Mouse (Mus musculus) lung, postnatal 0 days (tissue): ENCODE data around the gene Gtdc1. TPM values are rescaled to one million over a fixed set of nuclear protein-coding genes. Genes with fewer than 3 reads are reported as not detected.

Source experiments
- ATAC-seq: fragments of 200-750 bp; cut with Nextera tagmentation; 2 replicates; pipeline ENCODE4 v1.8.0; 2017; ENCODE audit warnings: moderate library complexity
- DNase-seq: peaks from one replicate; pipeline ENCODE4 v3.0.0-alpha.2; 2016; ENCODE audit warnings: low spot score
- H3K27ac ChIP-seq: fragments of 300-500 bp; sonication (generic); 2 replicates; pipeline ENCODE4 v1.5.1; 2014; ENCODE audit warnings: antibody characterized with exemption, mild to moderate bottlenecking, low read length, mixed read lengths
- H3K27me3 ChIP-seq: fragments of 300-500 bp; sonication (generic); replicated peaks from 2 replicates; pipeline ENCODE4 v1.6.1; 2014; ENCODE audit warnings: low read length, mixed read lengths; ENCODE audit not compliant: insufficient read depth
- H3K36me3 ChIP-seq: fragments of 300-500 bp; sonication (generic); 2 replicates; pipeline ENCODE4 v1.6.1; 2014; ENCODE audit warnings: low read length, mixed read lengths; ENCODE audit not compliant: insufficient read depth
- H3K4me1 ChIP-seq: fragments of 300-500 bp; sonication (generic); 2 replicates; pipeline ENCODE4 v1.6.1; 2014; ENCODE audit warnings: antibody characterized with exemption, low read depth, low read length, mixed read lengths; ENCODE audit not compliant: insufficient read depth
- H3K4me2 ChIP-seq: fragments of 300-500 bp; sonication (generic); replicated peaks from 2 replicates; pipeline ENCODE4 v1.6.1; 2014; ENCODE audit warnings: low read depth, mild to moderate bottlenecking, low read length, moderate library complexity, mixed read lengths
- H3K4me3 ChIP-seq: fragments of 300-500 bp; sonication (generic); 2 replicates; pipeline ENCODE4 v1.5.1; 2014; ENCODE audit warnings: low read depth, low read length
- H3K9ac ChIP-seq: fragments of 300-500 bp; sonication (generic); replicated peaks from 2 replicates; pipeline ENCODE4 v1.6.1; 2014; ENCODE audit warnings: low read depth, mild to moderate bottlenecking
- H3K9me3 ChIP-seq: fragments of 300-500 bp; sonication (generic); 2 replicates; pipeline ENCODE4 v1.6.1; 2016; ENCODE audit warnings: low read length, mixed read lengths
- CTCF ChIP-seq: IDR thresholded peaks from 2 replicates; pipeline ENCODE4 v1.5.1; 2016; ENCODE audit warnings: antibody characterized with exemption, mild to moderate bottlenecking
- EP300 ChIP-seq: IDR thresholded peaks from 2 replicates; pipeline ENCODE4 v1.6.1; 2016; ENCODE audit warnings: antibody characterized with exemption, mild to moderate bottlenecking, control low read depth
- WGBS: fragments of 180-500 bp; shearing (Covaris S2); extraction: QIAGEN DNeasy Blood & Tissue Kit; methylation state at CpG from one replicate; pipeline ENCODE4 v1.1.7; 2014; 5-methylcytosine and 5-hydroxymethylcytosine counted together
- polyA plus RNA-seq: library from polyadenylated mRNA; unstranded; fragments of >200 nt; fragmentation: Nextera tagmentation; extraction: Ambion mirVana; gene quantifications from 2 replicates; pipeline ENCODE4 v1.2.1, GENCODE M21; 2015

The Gtdc1 gene
- polyA plus RNA-seq, 1 experiment from 2014 or later, result 10.0 TPM

DNA sequence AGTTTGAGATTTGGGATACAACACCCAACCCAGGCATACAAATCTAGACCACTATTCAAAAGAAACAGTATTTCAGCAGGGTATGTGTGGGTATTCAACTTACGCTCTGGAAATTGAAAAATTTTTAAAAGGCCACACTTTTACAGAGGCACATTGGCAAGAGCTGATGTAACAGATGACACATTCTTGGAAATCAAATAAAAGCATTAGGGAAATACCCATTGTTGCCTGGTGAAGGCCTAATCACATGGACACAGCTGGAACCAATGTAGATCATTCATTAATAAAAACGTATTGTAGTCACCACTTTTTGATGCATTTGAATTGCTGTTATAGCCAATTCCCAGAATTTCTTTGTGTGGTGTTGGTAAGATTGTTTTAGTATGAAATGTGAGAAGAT, 73.0 kb downstream of the Gtdc1 start:
- no peak for DNase-seq
- H3K4me3 ChIP-seq, result no peak overlapping the region
- H3K4me1 ChIP-seq, result no peaks in the 10 kb centered on the region
- TF ChIP-seq EP300, result no peak
- TF ChIP-seq CTCF, result no peak
- H3K27ac ChIP-seq, result no peak overlapping the region
- H3K9ac ChIP-seq, result no peak overlapping the region
- H3K9me3 ChIP-seq, result no peaks in the 10 kb centered on the region
- H3K27me3 ChIP-seq, result no peaks in the 10 kb centered on the region
- no peak for ATAC-seq
- no peaks in the 10 kb centered on the region for H3K36me3 ChIP-seq
- 87% methylated on average over 2 of the region's 2 CpGs for WGBS
- H3K4me2 ChIP-seq, result no peak overlapping the region

DNA sequence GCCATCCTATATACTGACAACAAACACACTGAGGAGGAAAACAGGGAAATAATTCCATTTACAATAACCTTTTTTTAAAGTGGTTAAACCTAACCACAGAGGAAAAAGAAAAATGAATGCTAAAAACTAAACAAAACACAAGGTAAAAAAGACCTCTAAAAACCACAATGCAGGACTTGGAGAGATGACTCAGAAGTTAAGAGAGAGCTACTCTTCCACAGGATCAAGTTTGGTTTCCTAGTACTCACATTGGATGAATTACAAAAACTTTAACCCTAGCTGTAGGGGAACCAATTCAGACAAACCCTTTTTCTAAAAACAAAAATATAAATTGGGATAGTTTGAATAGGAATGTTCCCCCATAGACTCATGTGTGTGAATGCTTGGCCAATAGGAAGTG, 77.8 kb downstream of the Gtdc1 start:
- Histone ChIP-seq H3K9ac (no peak overlapping the region), H3K9me3 (no peaks in the 10 kb centered on the region), H3K27ac (no peak overlapping the region), H3K4me3 (no peak overlapping the region), H3K36me3 (no peaks in the 10 kb centered on the region), H3K4me1 (no peaks in the 10 kb centered on the region), H3K27me3 (no peaks in the 10 kb centered on the region), H3K4me2 (no peak overlapping the region)
- no peak for DNase-seq
- TF ChIP-seq EP300 (no peak), CTCF (no peak)
- ATAC-seq, result no peak

- no peak for ATAC-seq
- 37% methylated on average over 1 of the region's 1 CpGs for WGBS
Measured at GRCm38 (mm10) chr2:44848156-44848555, 79.3 kb downstream of the Gtdc1 start.

DNA sequence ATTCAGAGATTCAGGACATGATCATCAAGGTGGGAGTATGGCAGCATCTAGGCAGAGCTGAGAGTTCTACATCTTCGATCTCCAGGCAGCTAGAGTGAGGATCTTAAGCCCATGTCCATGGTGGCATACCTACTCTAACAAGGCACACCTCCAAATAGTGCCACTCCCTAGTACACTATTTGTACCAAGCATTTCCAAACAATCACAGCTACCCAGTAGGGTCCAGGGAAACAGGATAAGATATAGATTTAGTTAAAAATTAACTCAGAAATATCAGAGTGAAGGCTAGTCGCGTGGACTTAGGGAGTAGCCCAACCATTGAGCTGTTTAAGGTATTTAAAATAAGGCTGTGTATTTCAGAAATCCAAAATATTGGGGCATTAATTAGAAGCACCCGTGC, 82.0 kb downstream of the Gtdc1 start:
- 77% methylated on average over 4 of the region's 4 CpGs for WGBS
- Histone ChIP-seq H3K36me3 (no peaks in the 10 kb centered on the region), H3K9me3 (no peaks in the 10 kb centered on the region), H3K27me3 (no peaks in the 10 kb centered on the region), H3K27ac (no peak overlapping the region), H3K4me3 (no peak overlapping the region), H3K4me2 (no peak overlapping the region), H3K9ac (no peak overlapping the region), H3K4me1 (no peaks in the 10 kb centered on the region)
- no peak for ATAC-seq
- no peak for DNase-seq
- TF ChIP-seq CTCF (no peak), EP300 (no peak)

More at GRCm38 (mm10) chr2:44848156-44848555, 79.3 kb downstream of the Gtdc1 start:
- TF ChIP-seq EP300, result no peak
- Histone ChIP-seq H3K4me2 (no peak overlapping the region), H3K27ac (no peak overlapping the region), H3K4me1 (no peaks in the 10 kb centered on the region), H3K9ac (no peak overlapping the region), H3K27me3 (no peaks in the 10 kb centered on the region), H3K9me3 (no peaks in the 10 kb centered on the region), H3K36me3 (no peaks in the 10 kb centered on the region), H3K4me3 (no peak overlapping the region)
- no peak for DNase-seq

GRCm38 (mm10) chr2:44829753-44830152, 97.7 kb downstream of the Gtdc1 start:
- Histone ChIP-seq H3K9me3 (no peaks in the 10 kb centered on the region), H3K4me3 (no peak overlapping the region), H3K4me2 (no peak overlapping the region), H3K27me3 (no peaks in the 10 kb centered on the region), H3K27ac (no peak overlapping the region), H3K36me3 (no peaks in the 10 kb centered on the region), H3K9ac (no peak overlapping the region), H3K4me1 (no peaks in the 10 kb centered on the region)
- no peak for ATAC-seq
- 70% methylated on average over 2 of the region's 2 CpGs for WGBS
- TF ChIP-seq EP300 (no peak), CTCF (no peak)
- DNase-seq, result no peak

DNA sequence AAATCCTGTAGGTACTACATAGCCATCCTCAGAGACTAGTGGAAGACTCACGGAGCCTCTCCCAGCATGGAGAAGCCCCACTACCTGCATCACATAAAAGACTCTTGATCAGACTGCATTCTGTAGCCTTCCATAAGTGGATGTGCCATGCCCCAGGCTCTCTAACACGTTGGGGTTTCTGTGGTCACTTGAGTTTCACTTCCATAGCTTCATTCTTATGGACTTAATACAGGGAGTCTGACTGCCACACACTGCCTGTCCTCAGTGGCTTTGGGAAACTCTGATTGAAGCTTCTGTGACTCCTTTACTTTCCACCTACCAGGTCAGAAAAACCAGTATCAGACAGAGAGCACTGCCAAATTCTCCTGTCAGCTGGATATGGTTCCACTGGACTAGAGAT, 98.1 kb downstream of the Gtdc1 start:
- no peak for DNase-seq
- WGBS, result 75% methylated on average over 2 of the region's 2 CpGs
- TF ChIP-seq EP300, result no peak
- no peak for TF ChIP-seq CTCF

GRCm38 (mm10) chr2:44826609-44827008, 100.8 kb downstream of the Gtdc1 start:
- DNase-seq (no peak), ATAC-seq (no peak)
- H3K36me3 ChIP-seq, result no peaks in the 10 kb centered on the region
- no peaks in the 10 kb centered on the region for H3K27me3 ChIP-seq
- WGBS, result 84% methylated on average over 3 of the region's 3 CpGs
- no peak overlapping the region for H3K27ac ChIP-seq
- H3K4me2 ChIP-seq, result no peak overlapping the region
- no peak overlapping the region for H3K4me3 ChIP-seq
- no peak overlapping the region for H3K9ac ChIP-seq
- TF ChIP-seq CTCF (no peak), EP300 (no peak)
- no peaks in the 10 kb centered on the region for H3K4me1 ChIP-seq
- H3K9me3 ChIP-seq, result no peaks in the 10 kb centered on the region

More for the DNA sequence above, 98.1 kb downstream of the Gtdc1 start:
- H3K4me2 ChIP-seq, result no peak overlapping the region
- no peaks in the 10 kb centered on the region for H3K9me3 ChIP-seq
- H3K4me3 ChIP-seq, result no peak overlapping the region
- H3K27ac ChIP-seq, result no peak overlapping the region
- ATAC-seq, result no peak
- H3K4me1 ChIP-seq, result no peaks in the 10 kb centered on the region
- no peak overlapping the region for H3K9ac ChIP-seq
- no peaks in the 10 kb centered on the region for H3K36me3 ChIP-seq
- H3K27me3 ChIP-seq, result no peaks in the 10 kb centered on the region
